Mouse (Mus musculus) midbrain, postnatal 0 days (tissue): ENCODE measurements around the gene 4930562C15Rik. TPM values are rescaled to one million over a fixed set of nuclear protein-coding genes. Genes with fewer than 3 reads are reported as not detected.
"Not testable (repeated sequence)": the region's sequence is repeated elsewhere in the genome, so short reads cannot be mapped to it uniquely, and the experiment has no call there.

Source experiments
- ATAC-seq: fragments of 200-750 bp; cut with Nextera tagmentation; 2 replicates; pipeline ENCODE4 v1.8.0; 2017; ENCODE audit warnings: moderate number of reproducible peaks, mild to moderate bottlenecking, moderate TSS enrichment, moderate library complexity; ENCODE audit not compliant: low FRiP score
- DNase-seq: peaks from one replicate; pipeline ENCODE4 v3.0.0-alpha.2; 2015; ENCODE audit warnings: low spot score
- H3K27ac ChIP-seq: fragments of 300-500 bp; sonication (generic); 2 replicates; pipeline ENCODE4 v1.5.1; 2014; ENCODE audit warnings: low read depth, mild to moderate bottlenecking, low read length, mixed read lengths
- H3K27me3 ChIP-seq: fragments of 300-500 bp; sonication (generic); 2 replicates; pipeline ENCODE4 v1.6.1; 2014; ENCODE audit warnings: low read length, control low read depth, mixed read lengths; ENCODE audit not compliant: insufficient read depth
- H3K36me3 ChIP-seq: fragments of 300-500 bp; sonication (generic); 2 replicates; pipeline ENCODE4 v1.6.1; 2014; ENCODE audit warnings: low read length, control low read depth, mixed read lengths; ENCODE audit not compliant: insufficient read depth
- H3K4me1 ChIP-seq: fragments of 300-500 bp; sonication (generic); 2 replicates; pipeline ENCODE4 v1.6.1; 2014; ENCODE audit warnings: mild to moderate bottlenecking, control low read depth, antibody characterized with exemption, low read length, mixed read lengths; ENCODE audit not compliant: insufficient read depth
- H3K4me2 ChIP-seq: fragments of 300-500 bp; sonication (generic); 2 replicates; pipeline ENCODE4 v1.6.1; 2014; ENCODE audit warnings: low read depth, mild to moderate bottlenecking, low read length, mixed read lengths; ENCODE audit not compliant: poor library complexity, severe bottlenecking
- H3K4me3 ChIP-seq: fragments of 300-500 bp; sonication (generic); 2 replicates; pipeline ENCODE4 v1.5.1; 2014; ENCODE audit warnings: low read depth, mild to moderate bottlenecking, low read length, moderate library complexity
- H3K9ac ChIP-seq: fragments of 300-500 bp; sonication (generic); replicated peaks from 2 replicates; pipeline ENCODE4 v1.6.1; 2014; ENCODE audit warnings: mild to moderate bottlenecking, low read length, moderate library complexity, mixed read lengths; ENCODE audit not compliant: poor library complexity, severe bottlenecking
- H3K9me3 ChIP-seq: fragments of 300-500 bp; sonication (generic); 2 replicates; pipeline ENCODE4 v1.6.1; 2016; ENCODE audit warnings: low read length, control low read depth
- CTCF ChIP-seq: IDR thresholded peaks from 2 replicates; pipeline ENCODE4 v1.5.1; 2016; ENCODE audit warnings: antibody characterized with exemption, mild to moderate bottlenecking
- WGBS: fragments of 180-500 bp; shearing (Covaris S2); extraction: QIAGEN DNeasy Blood & Tissue Kit; methylation state at CpG from one replicate; pipeline ENCODE4 v1.1.7; 2014; 5-methylcytosine and 5-hydroxymethylcytosine counted together
- polyA plus RNA-seq: library from polyadenylated mRNA; unstranded; fragments of >200 nt; fragmentation: Nextera tagmentation; extraction: Ambion mirVana; gene quantifications from 2 replicates; pipeline ENCODE4 v1.2.1, GENCODE M21; 2015
- total RNA-seq: library from RNA; depleted of rRNA; stranded (reverse); fragments of >200 nt; gene quantifications from 2 replicates; pipeline ENCODE4 v1.2.3, GENCODE M21; 2014

Gene 4930562C15Rik
- total and polyA plus RNA-seq, 2 experiments from 2014 or later, result 0.47 TPM; not detected in 1

GRCm38 (mm10) chr16:4796631-4797030 lies 38.6 kb upstream of the 4930562C15Rik start:
- Histone ChIP-seq H3K36me3 (no peaks in the 10 kb centered on the region), H3K27me3 (no peaks in the 10 kb centered on the region), H3K9ac (no peak overlapping the region), H3K27ac (no peak overlapping the region), H3K4me1 (no peaks in the 10 kb centered on the region), H3K9me3 (no peaks in the 10 kb centered on the region), H3K4me2 (no peak overlapping the region), H3K4me3 (no peak overlapping the region)
- no peak for TF ChIP-seq CTCF
- DNase-seq (no peak), ATAC-seq (no peak)
- WGBS, result 86% methylated on average over 4 of the region's 4 CpGs

DNA sequence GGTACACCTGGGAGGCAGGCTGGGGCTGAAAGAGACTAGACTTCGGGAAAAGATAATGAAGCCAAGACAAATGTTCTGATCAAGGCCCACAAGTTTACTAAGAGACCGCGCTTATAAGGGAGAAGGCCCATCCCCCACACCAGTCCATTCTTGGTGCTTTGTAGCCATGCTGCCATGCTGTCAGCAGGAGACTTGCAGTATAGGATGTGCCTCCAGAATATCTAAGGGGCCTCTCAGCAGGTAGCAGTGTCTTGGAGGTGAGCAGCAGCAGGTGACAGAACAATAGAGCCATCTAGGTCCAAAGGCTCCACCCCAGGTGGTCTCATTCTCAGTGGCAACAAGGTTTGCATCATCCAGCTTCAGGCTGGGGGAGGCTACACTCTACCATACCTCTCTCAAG lies 16.9 kb upstream of the 4930562C15Rik start:
- H3K9me3 ChIP-seq, result no peaks in the 10 kb centered on the region
- no peak for DNase-seq
- H3K27me3 ChIP-seq, result no peaks in the 10 kb centered on the region
- H3K36me3 ChIP-seq, result no peaks in the 10 kb centered on the region
- H3K27ac ChIP-seq, result no peak overlapping the region
- ATAC-seq, result no peak
- no peak overlapping the region for H3K4me2 ChIP-seq
- TF ChIP-seq CTCF, result no peak
- WGBS, result 79% methylated on average over 3 of the region's 3 CpGs
- H3K4me1 ChIP-seq, result no peaks in the 10 kb centered on the region
- no peak overlapping the region for H3K9ac ChIP-seq
- H3K4me3 ChIP-seq, result no peak overlapping the region

GRCm38 (mm10) chr16:4824466-4824865 lies 10.8 kb upstream of the 4930562C15Rik start:
- H3K9ac ChIP-seq, DNase-seq, H3K4me1 ChIP-seq, H3K27me3 ChIP-seq, H3K4me3 ChIP-seq, H3K9me3 ChIP-seq, H3K36me3 ChIP-seq, H3K27ac ChIP-seq, ATAC-seq, H3K4me2 ChIP-seq: not testable (repeated sequence)
- 78% methylated on average over 5 of the region's 5 CpGs for WGBS

- TF ChIP-seq CTCF, result no peak
- Histone ChIP-seq H3K27ac (no peak overlapping the region), H3K27me3 (no peaks in the 10 kb centered on the region), H3K4me1 (no peaks in the 10 kb centered on the region), H3K9me3 (no peaks in the 10 kb centered on the region), H3K4me3 (no peak overlapping the region), H3K36me3 (no peaks in the 10 kb centered on the region), H3K4me2 (no peak overlapping the region), H3K9ac (no peak overlapping the region)
- no peak for DNase-seq
- WGBS, result 94% methylated on average over 5 of the region's 5 CpGs
- ATAC-seq, result no peak
Observed at GRCm38 (mm10) chr16:4827639-4828038, 7.6 kb upstream of the 4930562C15Rik start.

DNA sequence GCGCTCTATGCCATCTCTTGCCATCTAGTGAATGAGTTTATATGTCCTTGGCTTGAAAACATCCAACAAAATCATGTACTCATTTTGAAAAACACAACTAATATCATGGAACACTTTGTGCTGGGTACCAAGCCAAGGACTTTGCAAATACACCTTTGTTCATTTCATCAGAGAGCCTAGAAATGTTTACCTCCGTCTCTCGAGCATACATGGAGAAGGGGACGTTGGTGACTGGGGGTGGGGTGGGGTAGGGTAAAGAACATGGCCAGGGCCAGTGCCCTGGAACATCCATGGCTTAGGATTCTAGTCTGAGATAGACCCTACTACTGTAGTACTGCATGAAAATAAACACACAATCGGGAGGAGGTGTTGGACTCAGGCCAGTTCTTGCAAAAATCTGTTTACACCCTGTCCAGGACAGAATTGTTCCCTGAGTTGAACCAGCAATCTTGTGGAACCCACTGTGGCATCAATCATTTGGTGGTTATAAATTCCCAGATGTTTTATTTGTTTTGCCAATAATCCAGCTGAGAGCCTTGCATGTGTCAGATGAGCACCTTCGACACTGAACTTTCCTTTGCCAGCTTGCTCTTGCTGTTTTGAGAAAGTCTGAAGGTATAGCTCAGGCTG lies 5.8 kb upstream of the 4930562C15Rik start:
- Histone ChIP-seq H3K4me2 (no peak overlapping the region), H3K4me3 (no peak overlapping the region), H3K4me1 (no peaks in the 10 kb centered on the region), H3K9ac (no peak overlapping the region), H3K27ac (no peak overlapping the region), H3K9me3 (no peaks in the 10 kb centered on the region), H3K27me3 (no peaks in the 10 kb centered on the region), H3K36me3 (no peaks in the 10 kb centered on the region)
- no peak for TF ChIP-seq CTCF
- WGBS, result 82% methylated on average over 6 of the region's 6 CpGs
- DNase-seq, result no peak
- ATAC-seq, result no peak

DNA sequence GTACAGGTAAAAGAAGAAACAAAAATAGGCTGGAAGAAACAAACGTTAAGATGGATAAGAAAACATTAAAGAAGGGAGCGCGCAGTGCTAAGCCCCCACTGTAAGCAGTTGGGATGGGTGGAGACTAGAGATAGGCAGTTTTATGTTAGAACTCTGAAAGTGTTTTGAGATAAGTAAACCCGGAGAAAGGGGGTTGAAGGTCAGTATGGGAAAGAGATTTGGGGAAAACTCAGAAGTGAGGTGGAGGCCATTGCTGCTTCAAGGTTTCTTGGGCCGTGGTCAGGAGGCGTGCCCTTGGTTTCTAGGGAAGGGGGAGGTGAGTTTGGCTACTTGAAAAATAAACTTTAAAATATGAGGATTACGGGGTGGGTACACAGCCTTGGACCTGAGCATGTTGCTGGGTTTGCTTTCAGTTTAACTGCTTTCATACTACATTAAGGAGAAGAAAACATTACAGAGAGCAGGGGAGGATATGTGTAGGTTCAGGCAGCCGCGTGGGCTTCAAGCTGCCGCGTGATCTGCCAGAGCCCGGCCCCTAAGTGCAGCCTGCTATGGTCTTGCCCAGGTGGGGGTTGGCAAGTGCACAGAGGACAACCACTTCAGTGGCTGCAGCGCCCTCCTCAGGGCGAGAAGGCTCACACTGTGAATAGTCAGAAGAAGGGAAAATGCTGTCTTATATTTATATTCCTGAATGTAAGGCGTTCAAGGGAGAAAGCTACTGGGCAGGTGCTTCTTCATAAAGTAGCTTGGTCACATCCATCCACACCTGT lies 3.4 kb upstream of the 4930562C15Rik start:
- no peak; the same call in 1 of the 2 replicates for TF ChIP-seq CTCF
- no peaks in the 10 kb centered on the region for H3K4me1 ChIP-seq
- H3K9ac ChIP-seq, result no peak overlapping the region
- no peak overlapping the region for H3K4me3 ChIP-seq
- WGBS, result 72% methylated on average over 15 of the region's 15 CpGs
- no peak overlapping the region for H3K4me2 ChIP-seq
- H3K9me3 ChIP-seq, result no peaks in the 10 kb centered on the region
- DNase-seq, result no peak
- H3K36me3 ChIP-seq, result no peaks in the 10 kb centered on the region
- no peaks in the 10 kb centered on the region for H3K27me3 ChIP-seq
- no peak for ATAC-seq
- H3K27ac ChIP-seq, result no peak overlapping the region
